Mouse (Mus musculus) layer of hippocampus, adult 11-12 months (tissue): ENCODE measurements around the gene Tnik.

Experiments
- DNase-seq: peaks from one replicate; pipeline ENCODE4 v3.0.0; 2022; ENCODE audit warnings: low spot score

Tnik gene

GRCm38 (mm10) chr3:28264841-28265150 lies 1.8 kb downstream of the Tnik start:
- no peak for DNase-seq

GRCm38 (mm10) chr3:28265183-28265582 lies 2.2 kb downstream of the Tnik start:
- DNase-seq: peak; percentile 55

- peak; percentile 24 for DNase-seq
Measured at GRCm38 (mm10) chr3:28265656-28266055, 2.6 kb downstream of the Tnik start.

GRCm38 (mm10) chr3:28267211-28267610 lies 4.2 kb downstream of the Tnik start:
- DNase-seq: no peak

GRCm38 (mm10) chr3:28269716-28270115 lies 6.7 kb downstream of the Tnik start:
- DNase-seq: no peak

- no peak for DNase-seq
Measured at GRCm38 (mm10) chr3:28271884-28272283, 8.9 kb downstream of the Tnik start.

GRCm38 (mm10) chr3:28274763-28275162 lies 11.7 kb downstream of the Tnik start:
- no peak for DNase-seq

GRCm38 (mm10) chr3:28289693-28290092 lies 26.7 kb downstream of the Tnik start:
- DNase-seq: no peak

- no peak for DNase-seq
Measured at GRCm38 (mm10) chr3:28301378-28301777, 38.4 kb downstream of the Tnik start.

GRCm38 (mm10) chr3:28303915-28304314 lies 40.9 kb downstream of the Tnik start:
- no peak for DNase-seq

GRCm38 (mm10) chr3:28306852-28307251 lies 43.8 kb downstream of the Tnik start:
- DNase-seq: no peak

GRCm38 (mm10) chr3:28314438-28314837 lies 51.4 kb downstream of the Tnik start:
- no peak for DNase-seq

GRCm38 (mm10) chr3:28317339-28317738 lies 54.3 kb downstream of the Tnik start:
- no peak for DNase-seq

GRCm38 (mm10) chr3:28321635-28322034 lies 58.6 kb downstream of the Tnik start:
- no peak for DNase-seq

- DNase-seq: no peak
Measured at GRCm38 (mm10) chr3:28325613-28326233, 62.7 kb downstream of the Tnik start.

GRCm38 (mm10) chr3:28332316-28332715 lies 69.3 kb downstream of the Tnik start:
- DNase-seq: no peak

- no peak for DNase-seq
Measured at GRCm38 (mm10) chr3:28333869-28334268, 70.9 kb downstream of the Tnik start.

GRCm38 (mm10) chr3:28334547-28334946 lies 71.5 kb downstream of the Tnik start:
- no peak for DNase-seq

GRCm38 (mm10) chr3:28340071-28340470 lies 77.1 kb downstream of the Tnik start:
- peak; percentile 48 for DNase-seq

- DNase-seq: no peak
Measured at GRCm38 (mm10) chr3:28343204-28343603, 80.2 kb downstream of the Tnik start.

GRCm38 (mm10) chr3:28343661-28344060 lies 80.6 kb downstream of the Tnik start:
- no peak for DNase-seq

- no peak for DNase-seq
Measured at GRCm38 (mm10) chr3:28345446-28345845, 82.4 kb downstream of the Tnik start.

GRCm38 (mm10) chr3:28345961-28346360 lies 82.9 kb downstream of the Tnik start:
- no peak for DNase-seq

- no peak for DNase-seq
Measured at GRCm38 (mm10) chr3:28346476-28346875, 83.5 kb downstream of the Tnik start.

- DNase-seq: no peak
Measured at GRCm38 (mm10) chr3:28348746-28349145, 85.7 kb downstream of the Tnik start.
